Comparison of ENCODE assay signal across 8 mouse cellular contexts in the genomic region with DNA sequence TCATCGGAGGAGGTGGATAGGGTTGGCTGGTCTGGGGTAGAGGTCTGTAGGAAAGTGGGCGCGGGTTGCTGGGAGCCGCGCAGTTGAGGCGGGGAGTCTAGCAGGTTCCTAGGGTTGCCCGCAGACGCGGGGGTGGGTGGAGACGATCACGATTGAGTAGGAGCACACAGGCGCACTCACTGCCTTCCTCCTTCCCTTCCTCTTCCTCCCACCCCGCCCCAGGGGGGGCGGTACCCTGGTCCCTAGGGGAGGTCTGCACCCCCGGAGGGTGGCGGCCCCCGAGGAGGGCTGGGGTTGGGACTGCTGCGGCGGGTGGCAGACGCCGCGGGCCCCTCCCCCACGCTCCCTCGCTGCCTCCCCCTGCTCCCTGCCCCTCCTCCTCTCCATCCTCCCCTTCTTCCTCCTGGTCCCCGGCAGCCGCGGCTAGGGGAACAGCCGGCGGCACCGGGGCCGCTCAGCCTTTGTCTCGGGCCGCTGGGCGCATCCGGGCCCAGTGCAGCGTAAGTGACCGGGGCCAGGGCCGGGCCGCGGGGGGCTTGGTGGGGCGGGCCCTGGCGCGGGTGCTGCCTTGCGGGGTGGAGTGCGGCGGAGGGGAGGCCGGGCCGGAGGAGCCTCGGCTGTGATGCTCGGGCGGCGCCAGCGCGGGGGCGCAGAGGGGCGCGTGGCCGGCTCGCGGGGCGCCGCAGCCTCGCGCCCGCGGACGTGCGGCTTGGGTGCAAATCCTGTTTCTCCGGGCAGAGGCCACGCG. TPM values are rescaled to one million over a fixed set of nuclear protein-coding genes. Genes with fewer than 3 reads are reported as not detected.
DNase-seq lines count a peak whose midpoint lies in the region; ATAC-seq lines count a peak whose summit lies in the region.

A gene (plus strand): TSS at position 139 of the 748 bp plus-strand sequence.

- H3K4me1 ChIP-seq in forebrain, embryonic 16.5 days (replicated peaks; ENCODE audit: control insufficient read depth, insufficient read depth, low read length) = peaks cover 12% of the 10 kb centered on the region
- H3K4me1 ChIP-seq in hindbrain, embryonic 13.5 days (replicated peaks) = peaks cover 17% of the 10 kb centered on the region
- H3K4me1 ChIP-seq in midbrain, embryonic 12.5 days = peaks cover 5% of the 10 kb centered on the region
- H3K4me1 ChIP-seq in stomach, embryonic 16.5 days (ENCODE audit: control insufficient read depth, insufficient read depth, low read length) = no peaks in the 10 kb centered on the region; the same call in 1 of the 2 replicates

- H3K9me3 ChIP-seq in forebrain, embryonic 16.5 days (ENCODE audit: control insufficient read depth, low read length) = no peaks in the 10 kb centered on the region
- H3K9me3 ChIP-seq in hindbrain, embryonic 13.5 days = no peaks in the 10 kb centered on the region
- no peaks in the 10 kb centered on the region for H3K9me3 ChIP-seq in midbrain, embryonic 12.5 days
- no peaks in the 10 kb centered on the region for H3K9me3 ChIP-seq in stomach, embryonic 16.5 days (replicated peaks; ENCODE audit: control insufficient read depth, low read length)

- H3K27ac ChIP-seq in forebrain, embryonic 16.5 days (ENCODE audit: low read length) = peak within 1 kb of the TSS; percentile 95
- peak within 1 kb of the TSS; percentile 94 for H3K27ac ChIP-seq in hindbrain, embryonic 13.5 days
- peak within 1 kb of the TSS; percentile 85 for H3K27ac ChIP-seq in midbrain, embryonic 12.5 days (replicated peaks)
- peak within 1 kb of the TSS; percentile 26; the same call in 1 of the 2 replicates for H3K27ac ChIP-seq in stomach, embryonic 16.5 days (ENCODE audit: low read length)

- H3K9ac ChIP-seq in forebrain, embryonic 16.5 days (replicated peaks; ENCODE audit: low read depth, low read length) = peak within 1 kb of the TSS; percentile 99
- H3K9ac ChIP-seq in hindbrain, embryonic 13.5 days = peak within 1 kb of the TSS; percentile 97
- peak within 1 kb of the TSS; percentile 81 for H3K9ac ChIP-seq in midbrain, embryonic 12.5 days (replicated peaks)
- peak within 1 kb of the TSS; percentile 82 for H3K9ac ChIP-seq in stomach, embryonic 16.5 days (ENCODE audit: low read length)

- intact Hi-C loops in left cerebral cortex, postnatal 36 days (cut with DNase I) = loop anchor here (5.0 kb wide), 1 partner anchor 54 kb away; no protein-coding TSS in a partner anchor

- H3K27me3 ChIP-seq in forebrain, embryonic 16.5 days (replicated peaks; ENCODE audit: control insufficient read depth, insufficient read depth, low read length) = no peaks in the 10 kb centered on the region
- H3K27me3 ChIP-seq in hindbrain, embryonic 13.5 days = no peaks in the 10 kb centered on the region
- H3K27me3 ChIP-seq in midbrain, embryonic 12.5 days = no peaks in the 10 kb centered on the region
- no peaks in the 10 kb centered on the region for H3K27me3 ChIP-seq in stomach, embryonic 16.5 days (ENCODE audit: control insufficient read depth, insufficient read depth, low read length)

- peak; percentile 89 for ATAC-seq in forebrain, embryonic 16.5 days
- ATAC-seq in hindbrain, embryonic 13.5 days (ENCODE audit: low FRiP score) = peak; percentile 92
- peak; percentile 92 for ATAC-seq in midbrain, embryonic 12.5 days (ENCODE audit: low FRiP score, low read depth)
- ATAC-seq in stomach, embryonic 16.5 days (ENCODE audit: insufficient read depth, low FRiP score) = peak; percentile 73

- H3K4me3 ChIP-seq in forebrain, embryonic 16.5 days (replicated peaks; ENCODE audit: low read length) = peak within 1 kb of the TSS; percentile 84
- H3K4me3 ChIP-seq in hindbrain, embryonic 13.5 days = peak within 1 kb of the TSS; percentile 85
- H3K4me3 ChIP-seq in midbrain, embryonic 12.5 days = peak within 1 kb of the TSS; percentile 70
- peak within 1 kb of the TSS; percentile 73 for H3K4me3 ChIP-seq in stomach, embryonic 16.5 days (replicated peaks; ENCODE audit: low read length)

- H3K4me2 ChIP-seq in forebrain, embryonic 16.5 days (ENCODE audit: low read length) = peak within 1 kb of the TSS; percentile 77
- H3K4me2 ChIP-seq in hindbrain, embryonic 13.5 days = peak within 1 kb of the TSS; percentile 75
- H3K4me2 ChIP-seq in midbrain, embryonic 12.5 days (replicated peaks) = peak within 1 kb of the TSS; percentile 57
- H3K4me2 ChIP-seq in stomach, embryonic 16.5 days (ENCODE audit: low read depth, low read length) = peak within 1 kb of the TSS; percentile 89

- WGBS in forebrain, embryonic 16.5 days = under 1% methylated on average over 42 of the region's 71 CpGs
- 2% methylated on average over 34 of the region's 71 CpGs for WGBS in hindbrain, embryonic 13.5 days
- 1% methylated on average over 61 of the region's 71 CpGs for WGBS in midbrain, embryonic 12.5 days
- under 1% methylated on average over 58 of the region's 71 CpGs for WGBS in stomach, embryonic 16.5 days

- no peaks in the 10 kb centered on the region for H3K36me3 ChIP-seq in forebrain, embryonic 16.5 days (ENCODE audit: control insufficient read depth, insufficient read depth)
- H3K36me3 ChIP-seq in hindbrain, embryonic 13.5 days = no peaks in the 10 kb centered on the region
- H3K36me3 ChIP-seq in midbrain, embryonic 12.5 days = no peaks in the 10 kb centered on the region
- H3K36me3 ChIP-seq in stomach, embryonic 16.5 days (ENCODE audit: control insufficient read depth, insufficient read depth, low read length) = no peaks in the 10 kb centered on the region

- peak; percentile 31 to 61 for DNase-seq in adrenal gland, adult (ENCODE audit: inconsistent age in 2 of 2, low spot score in 1 of 2)
- DNase-seq in adrenal gland, postnatal 4 days (ENCODE audit: low spot score in 2 of 2) = no peak
- DNase-seq in cerebellum, adult 11-12 months = peak; percentile 56
- DNase-seq in left cerebral cortex, postnatal 36 days (ENCODE audit: low spot score in 2 of 2) = peak; percentile 67 to 75

RNA-seq across cellular contexts. Expression of the gene that starts here (rescaled TPM):
- total RNA-seq in adrenal gland, postnatal 4 days (2021) = 1 to 10 TPM; 2.7 to 7.1 TPM
- polyA plus RNA-seq in forebrain, embryonic 16.5 days (2015; fragmentation: Nextera tagmentation; extraction: Ambion mirVana) = 32.8 and 34.7 TPM in 2 replicates
- polyA plus RNA-seq in hindbrain, embryonic 13.5 days (2015; fragmentation: Nextera tagmentation; extraction: Ambion mirVana) = 16.6 and 16.8 TPM in 2 replicates
- total RNA-seq in left cerebral cortex, postnatal 36 days (2021) = 10 to 100 TPM; 16.6 to 22.0 TPM
- polyA plus RNA-seq in midbrain, embryonic 12.5 days (2016; fragmentation: Nextera tagmentation; extraction: Ambion mirVana) = 17.6 and 18.5 TPM in 2 replicates
- 3.7 and 4.0 TPM in 2 replicates for polyA plus RNA-seq in stomach, embryonic 16.5 days (2015; fragmentation: Nextera tagmentation; extraction: Ambion mirVana)

Comparison
In these comparisons a context has a peak if more than half of its experiments do, and no peak if none do; other contexts are left out.
1. DNase-seq: peak in adrenal gland, adult (2 of 2), cerebellum, adult 11-12 months (single experiment) and left cerebral cortex, postnatal 36 days (2 of 2); none in adrenal gland, postnatal 4 days (0 of 2).
2. H3K27ac ChIP-seq: peak in every context shown above with its lines; median percentile 95 in forebrain, embryonic 16.5 days; 94 in hindbrain, embryonic 13.5 days; 85 in midbrain, embryonic 12.5 days; 26 in stomach, embryonic 16.5 days.
3. Peak in every context shown above with its lines, with median percentiles within 50 percentile points of each other: ATAC-seq, H3K4me2 ChIP-seq, H3K4me3 ChIP-seq and H3K9ac ChIP-seq.